Mouse (Mus musculus): ENCODE data around the gene Adra1b.

DNA sequence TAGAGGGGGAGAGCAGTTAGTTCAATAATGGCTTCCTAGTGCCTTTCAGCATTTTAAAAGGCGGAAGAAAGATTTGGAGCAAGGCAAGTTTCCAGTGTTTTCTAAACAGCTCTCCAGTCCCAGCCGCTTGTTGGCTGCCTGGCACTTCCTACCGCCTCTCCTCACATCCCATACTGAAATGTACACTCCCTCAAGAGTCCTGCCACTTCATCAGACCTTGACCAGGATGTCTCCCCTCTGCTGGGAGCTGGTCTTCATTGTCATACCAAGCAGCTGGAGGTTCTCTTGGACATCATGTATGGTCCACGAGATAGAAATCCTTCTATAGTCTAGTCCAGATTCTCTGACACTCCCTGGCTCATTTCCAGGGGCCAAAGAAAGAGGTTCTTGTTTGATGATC is 69.5 kb downstream of the Adra1b start:
- TF ChIP-seq TAL1 (IDR thresholded peaks at IDR 0.05; ENCODE audit: low read length) (no peak), GATA1 (IDR thresholded peaks at IDR 0.05; ENCODE audit: low read length) (no peak)
